Mouse (Mus musculus) heart, adult 18-20 months (tissue): ENCODE measurements around the gene Cd68. TPM values are rescaled to one million over a fixed set of nuclear protein-coding genes. Genes with fewer than 3 reads are reported as not detected.

ENCODE experiments used
- DNase-seq, 2 experiments: peaks; one replicate each; pipeline ENCODE4 v3.0.0; 2021 to 2022; ENCODE audit warnings: mixed read lengths in 1 of 2
- total RNA-seq, 2 experiments: library from RNA; stranded (reverse); gene quantifications; 2 replicates each; pipeline ENCODE4 v1.2.3; 2021

Cd68 gene
- total RNA-seq, 2 experiments from 2014 or later, result 7.3 to 10.5 TPM

DNA sequence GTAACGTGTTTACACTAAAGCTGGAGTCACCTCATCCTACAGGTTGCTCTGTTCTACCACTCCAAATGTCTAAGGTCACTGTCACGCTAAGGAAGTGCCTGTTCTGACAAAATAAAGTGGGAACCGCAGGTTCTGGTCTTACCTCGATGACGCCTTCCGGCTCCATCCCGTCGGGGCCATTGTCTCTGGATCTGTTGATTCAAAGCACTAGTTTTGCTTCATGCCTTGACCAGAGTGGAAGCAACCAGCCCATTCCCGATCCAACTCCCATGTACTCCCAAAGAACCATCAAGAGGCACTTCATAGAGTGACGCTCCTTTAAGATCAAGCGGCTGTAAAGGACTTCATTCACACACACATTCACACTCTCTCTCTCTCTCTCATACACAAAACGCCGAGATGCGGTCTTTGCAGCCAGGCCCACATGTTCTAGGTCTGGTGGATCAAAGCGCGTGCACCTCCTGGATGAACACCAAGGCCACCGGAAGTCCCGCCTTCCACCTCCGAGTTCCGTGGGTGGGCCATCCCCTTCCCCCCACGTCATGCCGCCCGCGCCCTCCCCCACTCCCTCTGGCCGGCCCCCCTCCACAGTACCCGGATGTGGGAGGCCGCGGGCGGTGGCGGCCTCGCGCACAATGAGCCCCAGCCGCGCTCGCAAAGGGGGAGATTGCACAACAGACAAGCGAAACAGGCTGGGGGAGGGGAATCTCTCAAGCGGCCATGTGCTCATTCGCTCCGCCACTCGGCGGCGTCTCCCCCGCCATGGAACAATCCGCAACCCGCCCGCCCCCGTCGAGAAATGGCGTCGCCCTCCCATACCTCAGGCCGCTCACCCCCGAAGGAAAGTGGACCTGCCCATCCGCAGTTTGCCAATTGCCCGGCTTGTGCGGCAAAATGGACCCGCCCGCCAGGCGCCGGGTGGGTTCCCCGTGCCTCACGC is 5.1 kb upstream of the Cd68 start:
- peak; percentile 96 to 97 for DNase-seq

GRCm38 (mm10) chr11:69666665-69667005 is 682 bp upstream of the Cd68 start:
- no peak for DNase-seq

- DNase-seq, result no peak
These were observed 444 bp downstream of the Cd68 start for GRCm38 (mm10) chr11:69665457-69665960.

DNA sequence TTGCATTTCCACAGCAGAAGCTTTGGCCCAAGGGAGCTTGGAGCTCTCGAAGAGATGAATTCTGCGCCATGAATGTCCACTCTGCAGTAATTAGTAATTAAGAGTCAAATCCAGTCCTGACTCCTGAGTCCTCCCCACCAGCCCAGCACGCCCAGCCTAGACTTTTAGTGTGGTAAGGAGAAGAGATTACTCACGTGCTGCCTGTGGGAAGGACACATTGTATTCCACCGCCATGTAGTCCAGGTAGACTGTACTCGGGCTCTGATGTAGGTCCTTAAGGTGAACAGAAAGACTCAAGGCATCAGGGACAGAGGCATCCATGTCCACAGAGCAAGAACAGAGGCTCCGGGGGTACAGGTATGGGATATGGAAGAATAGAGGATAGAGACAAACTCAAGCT is 1.1 kb downstream of the Cd68 start:
- no peak for DNase-seq

- DNase-seq, result peak; percentile 44 to 60
These were observed 2.2 kb downstream of the Cd68 start for GRCm38 (mm10) chr11:69663795-69664194.

DNA sequence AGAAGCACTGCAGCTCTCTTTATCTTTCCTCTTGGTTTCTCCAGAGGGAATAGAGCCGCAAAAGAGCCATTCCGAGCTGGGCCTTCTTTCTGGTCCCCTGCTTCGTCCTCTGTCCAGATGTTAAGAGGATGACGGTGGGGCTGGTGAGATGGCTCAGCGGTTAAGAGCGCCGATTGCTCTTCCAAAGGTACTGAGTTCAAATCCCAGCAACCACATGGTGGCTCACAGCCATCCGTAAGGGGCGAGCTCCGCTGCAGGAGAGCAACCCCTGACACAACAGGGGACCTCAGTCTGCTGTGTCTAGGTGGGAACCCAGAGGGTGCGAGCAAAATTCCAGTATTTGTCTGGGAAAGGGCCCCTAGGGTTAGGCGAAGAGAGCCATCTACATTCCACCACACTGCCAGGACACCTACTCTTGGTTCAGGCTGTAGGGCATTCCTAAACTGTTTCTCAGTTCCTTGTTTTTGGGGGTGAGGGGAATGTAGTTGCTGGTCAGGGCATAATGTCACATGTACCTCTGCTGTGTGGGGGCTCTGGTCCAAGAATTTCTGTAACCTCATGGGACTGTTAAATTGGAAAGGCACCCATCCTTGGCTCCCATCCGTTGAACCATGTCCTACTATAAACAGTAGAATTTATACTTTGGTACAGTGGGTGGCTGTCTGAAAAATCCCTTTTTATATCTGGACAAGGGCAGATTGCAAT is 2.8 kb downstream of the Cd68 start:
- no peak for DNase-seq

DNA sequence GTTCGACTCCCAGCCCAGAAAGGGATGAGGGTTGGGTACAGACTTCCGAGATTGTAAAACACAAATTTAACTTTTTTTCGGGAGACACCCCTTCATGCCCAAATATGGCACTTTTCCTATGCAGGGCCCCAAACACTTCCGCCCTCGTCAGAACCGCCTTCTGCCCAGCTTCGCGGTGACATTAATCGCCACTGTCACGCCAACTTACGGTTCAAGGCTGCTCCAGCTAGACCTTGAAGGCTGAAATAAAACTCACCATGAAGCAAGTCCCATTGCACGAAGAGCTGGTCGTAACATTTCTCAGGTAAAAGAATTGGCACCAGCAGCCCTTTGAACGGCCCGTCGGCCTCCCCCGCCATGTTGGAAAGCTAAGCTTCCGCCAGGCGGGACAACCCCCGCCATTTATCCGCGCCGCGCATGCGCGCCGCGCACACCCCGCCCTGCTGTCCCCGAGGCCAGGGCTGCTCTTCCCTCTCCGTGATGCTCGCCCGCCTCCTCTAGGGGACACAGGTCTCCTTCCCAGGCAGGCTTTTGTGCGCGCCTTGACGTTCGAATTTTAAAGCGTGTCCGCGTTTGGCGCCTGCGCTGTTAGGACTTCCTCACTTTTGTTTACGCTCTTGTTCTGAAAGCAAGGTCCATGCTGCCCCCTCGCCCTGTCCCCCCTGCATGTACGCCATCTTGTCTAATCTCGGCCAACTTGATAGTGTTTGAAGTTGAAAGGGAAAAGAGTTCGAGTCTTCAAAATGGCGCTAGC is 3.6 kb downstream of the Cd68 start, which contains the start of gene Mpdu1:
Gene Mpdu1, minus strand, starts transcription at position 430 of the 754 bp plus-strand sequence.
- DNase-seq, result peak; percentile 94 to 98

DNA sequence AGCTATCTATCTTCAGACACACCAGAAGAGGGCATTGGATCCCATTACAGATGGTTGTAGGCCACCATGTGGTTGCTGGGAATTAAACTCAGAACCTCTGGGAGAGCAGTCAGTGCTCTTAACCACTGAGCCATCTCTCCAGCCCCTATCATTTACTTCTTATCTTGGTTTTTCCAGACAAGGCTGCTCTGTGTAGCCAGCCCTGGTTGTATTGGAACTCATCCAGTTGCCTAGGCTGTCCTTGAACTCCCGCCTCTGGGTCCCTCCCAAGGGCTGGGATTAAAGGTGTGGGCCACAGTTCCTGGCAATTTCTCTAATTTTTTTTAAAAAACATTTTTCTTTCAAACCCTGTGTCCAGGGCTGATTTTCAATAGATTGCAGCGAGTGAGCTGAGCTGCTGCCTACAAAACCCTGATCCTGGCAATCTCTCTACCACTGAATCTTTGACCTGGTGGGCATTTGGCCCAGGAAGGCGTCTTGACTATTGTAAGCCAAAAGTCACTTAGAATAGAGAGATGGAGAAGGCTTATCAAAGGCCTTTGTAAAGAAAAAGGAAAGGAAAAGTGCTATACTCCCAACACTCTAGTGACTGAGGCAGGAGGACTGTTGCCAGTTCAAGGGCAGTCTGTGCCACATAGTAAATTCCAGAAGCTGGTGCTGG is 4.6 kb downstream of the Cd68 start:
- DNase-seq, result peak; percentile 22 to 40

DNA sequence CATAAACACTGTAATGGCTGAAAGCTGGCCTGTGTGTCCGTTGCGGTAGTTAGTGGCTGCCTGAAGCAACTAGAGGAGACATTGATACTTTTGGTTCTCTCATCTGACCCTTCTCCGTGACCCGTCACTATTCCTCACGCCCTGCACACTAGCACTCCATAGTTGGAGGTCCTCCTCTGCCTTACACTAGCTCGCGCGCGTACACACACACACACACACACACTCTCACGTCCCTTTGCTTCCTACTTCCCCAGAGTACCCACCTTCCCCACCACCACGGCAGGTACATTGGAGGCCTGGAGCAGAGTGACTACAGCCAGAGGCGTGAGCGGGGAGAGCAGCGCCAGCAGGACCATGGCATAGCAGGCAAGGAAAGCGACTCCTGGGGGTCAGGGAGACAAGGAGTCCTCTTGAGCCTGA is 8.5 kb downstream of the Cd68 start:
- DNase-seq, result no peak

DNA sequence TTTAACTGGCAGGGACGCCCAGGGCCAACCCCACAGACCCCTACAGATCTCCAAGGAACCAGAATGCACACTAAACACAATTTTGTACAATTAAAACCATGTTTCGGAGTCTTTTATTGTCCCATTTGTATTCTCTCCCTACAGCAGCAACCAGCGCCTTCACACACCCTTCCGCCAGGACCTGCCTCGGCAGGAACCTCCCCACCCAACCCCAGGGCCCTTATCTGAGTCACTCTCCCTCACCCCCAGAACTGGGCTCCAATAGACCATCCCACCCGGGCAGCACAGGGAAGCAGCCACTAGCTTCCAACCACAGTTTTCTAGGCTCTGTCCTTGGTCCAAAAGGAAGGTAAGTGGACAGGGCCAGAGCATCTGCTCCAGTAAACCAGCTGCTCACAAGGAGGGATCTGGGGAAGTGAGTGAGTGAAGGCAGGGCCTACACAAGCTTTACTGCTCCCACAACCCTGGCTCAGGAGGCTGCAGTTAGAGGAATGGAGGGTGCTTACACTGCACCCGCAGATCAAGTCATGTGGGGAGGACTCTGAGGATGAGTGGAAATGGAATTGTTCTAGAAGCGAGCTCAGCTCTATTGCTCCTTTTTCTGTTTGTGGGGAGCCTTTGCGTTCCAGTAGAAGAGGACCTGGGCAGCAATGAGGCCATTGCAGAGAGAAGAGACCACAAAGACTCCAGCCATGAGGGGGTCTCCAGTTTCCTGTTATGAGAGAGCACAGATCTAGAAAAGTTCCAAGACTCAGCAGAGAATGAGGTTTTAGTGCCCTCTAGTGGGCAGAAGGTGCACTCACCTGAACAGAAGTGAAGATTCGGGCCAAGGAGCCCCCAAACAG is 9.1 kb downstream of the Cd68 start:
- peak; percentile 22 to 66 for DNase-seq

DNA sequence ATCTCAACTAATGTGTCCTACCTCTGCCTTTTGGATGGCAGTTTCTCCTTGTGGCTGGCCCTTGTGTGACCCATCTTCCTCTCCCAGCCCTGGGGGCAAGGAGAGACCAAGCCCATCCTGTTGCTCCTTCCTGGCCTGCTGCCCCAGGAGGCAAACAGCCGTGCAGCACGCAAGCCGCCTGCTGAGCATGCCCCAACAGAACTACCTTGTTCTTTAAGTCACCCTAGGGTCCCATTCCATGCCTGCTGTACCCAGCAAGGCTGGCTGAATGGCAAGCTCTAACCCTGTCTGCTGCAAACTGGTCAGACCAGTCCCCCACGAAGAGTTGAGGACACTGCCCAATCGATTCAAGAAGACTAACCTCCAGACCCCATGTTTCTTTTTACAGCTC is 9.9 kb downstream of the Cd68 start:
- DNase-seq, result no peak

GRCm38 (mm10) chr11:69655264-69656064 is 10.5 kb downstream of the Cd68 start, which contains the start of gene Sox15:
Gene Sox15 (plus strand): TSS chr11:69655314.
- DNase-seq, result peak; percentile 57 to 72

DNA sequence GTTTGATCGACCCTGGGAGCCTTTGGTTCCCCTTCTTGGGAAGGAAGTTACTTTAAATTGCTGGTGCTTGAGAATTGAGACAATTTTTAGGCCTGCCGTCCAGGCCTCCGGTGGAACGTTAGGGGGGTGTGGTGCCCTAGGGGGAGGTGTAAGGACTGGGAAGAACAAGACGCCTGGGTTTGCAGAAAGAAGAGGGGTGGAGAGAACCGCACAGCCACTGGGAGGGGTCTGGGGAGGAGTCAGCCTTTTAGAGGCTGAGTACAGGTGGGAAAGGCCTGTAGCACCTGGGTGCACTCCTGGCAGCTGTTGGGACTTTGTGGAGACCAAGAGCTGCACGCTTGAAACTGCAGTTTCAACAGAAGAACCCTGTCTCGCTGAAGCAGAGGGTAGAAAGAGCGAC is 11.2 kb downstream of the Cd68 start:
- DNase-seq, result no peak

GRCm38 (mm10) chr11:69653399-69653798 is 12.6 kb downstream of the Cd68 start:
- no peak for DNase-seq

GRCm38 (mm10) chr11:69645860-69646259 is 20.1 kb downstream of the Cd68 start:
- DNase-seq, result no peak

DNA sequence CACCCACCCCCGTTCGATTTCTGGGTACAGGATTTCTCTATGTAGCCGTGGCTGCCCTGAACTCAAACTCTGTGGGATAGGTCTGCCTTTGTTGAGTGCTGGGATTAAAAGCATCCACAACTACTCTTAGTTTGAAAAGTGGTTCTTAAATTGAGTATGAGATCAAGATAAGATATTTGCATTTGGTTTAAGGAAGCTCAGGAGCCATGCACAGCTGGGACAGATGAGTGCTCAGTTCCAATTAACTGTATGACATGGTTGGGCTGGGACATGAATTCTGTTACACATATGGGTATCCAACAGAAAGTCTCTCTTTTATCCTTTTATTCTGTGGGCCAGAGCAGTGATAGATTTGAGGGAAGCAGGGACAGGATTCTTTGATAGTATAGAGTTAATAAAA is 30.5 kb downstream of the Cd68 start:
- DNase-seq, result no peak

DNA sequence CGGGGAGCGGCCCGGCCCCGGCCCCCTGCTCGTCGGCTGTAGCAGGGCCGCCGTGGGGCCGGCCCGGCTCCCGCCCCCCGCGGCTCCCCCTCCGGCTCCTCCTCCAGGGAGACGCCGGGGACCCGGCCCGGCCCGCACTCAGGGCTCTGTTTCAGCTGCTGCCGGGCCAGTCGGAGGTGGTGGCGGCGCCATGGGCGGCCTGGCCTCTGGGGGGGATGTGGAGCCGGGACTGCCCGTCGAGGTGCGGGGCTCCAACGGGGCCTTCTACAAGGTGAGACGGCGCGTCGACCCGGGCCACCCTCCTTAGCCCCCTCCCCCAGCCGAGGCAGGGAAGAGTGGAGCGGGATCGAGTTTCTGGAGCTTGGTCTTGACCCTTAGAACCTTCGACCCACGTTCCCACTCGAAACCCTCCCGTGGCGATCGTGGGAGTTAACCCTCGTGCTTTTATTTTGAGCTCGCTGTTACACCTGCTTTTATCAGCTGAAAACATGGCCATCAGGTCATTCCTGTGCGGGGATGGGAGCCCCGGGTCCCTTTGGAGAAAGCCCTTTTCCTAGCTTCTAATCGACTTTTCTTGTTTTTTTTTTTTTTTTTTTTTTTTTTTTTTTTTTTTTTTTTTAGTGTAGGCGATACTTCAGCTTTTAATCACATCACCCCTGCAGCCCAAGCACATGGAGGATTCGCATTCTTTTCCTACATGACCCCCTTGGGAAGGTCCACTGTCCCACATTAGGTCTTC is 32.7 kb downstream of the Cd68 start:
- DNase-seq, result no peak

DNA sequence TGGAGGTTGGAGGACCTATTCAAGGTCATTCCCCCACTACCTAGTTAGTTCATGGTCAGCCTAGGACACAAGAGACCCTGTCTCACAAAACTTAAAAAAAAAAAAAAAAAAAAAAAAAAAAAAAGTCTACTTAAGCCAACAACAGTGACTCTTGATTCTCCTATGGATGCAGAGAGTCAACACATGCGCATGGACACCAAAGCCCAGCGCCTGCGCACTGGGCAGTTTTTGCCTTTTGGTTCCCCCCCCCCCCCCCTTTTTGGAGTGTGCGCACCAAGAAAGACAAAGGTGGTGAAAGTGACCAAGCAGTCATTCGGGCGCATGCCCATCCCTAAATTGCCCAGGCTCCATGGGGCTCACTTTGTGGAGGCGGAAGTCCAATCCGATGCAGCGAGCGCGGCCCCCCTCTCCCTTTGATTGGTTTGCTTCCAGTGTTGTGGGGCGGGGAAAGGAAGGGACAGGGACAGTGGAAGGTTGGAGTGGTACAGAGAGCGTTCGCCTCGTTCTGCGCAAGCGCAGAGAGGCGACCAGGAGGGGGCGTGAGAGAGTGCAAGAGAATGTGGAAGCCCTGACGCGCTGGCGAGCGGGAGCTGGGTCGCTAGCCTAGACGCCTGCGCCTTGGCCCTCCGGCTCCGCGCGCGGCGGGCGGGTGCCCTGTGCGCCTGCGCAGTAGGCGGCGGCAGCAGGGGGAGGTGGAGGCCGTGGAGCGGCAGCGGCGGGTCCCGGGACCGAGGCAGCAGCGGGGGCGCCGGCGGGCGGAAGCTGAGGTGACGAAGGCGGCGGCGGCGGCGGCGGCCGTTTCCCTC is 33.5 kb downstream of the Cd68 start, which contains the start of gene Fxr2:
Gene Fxr2, plus strand, starts transcription at position 707 of the 806 bp plus-strand sequence.
- peak; percentile 100 for DNase-seq
